Mouse (Mus musculus) megakaryocyte, embryonic 14.5 days (primary cell): ENCODE measurements at regions not wholly inside any gene's neighbourhood (a gene's known extent, or its start where the extent isn't known, plus 50 kb on each side); places are given as distances from the start of the nearest gene placed in this dataset.

ENCODE experiments used
- FLI1 ChIP-seq: IDR thresholded peaks from 2 replicates; pipeline ENCODE4 v1.6.1; 2012; ENCODE audit warnings: low read length, inconsistent platforms, mixed read lengths
- GATA1 ChIP-seq: IDR thresholded peaks from 3 replicates; pipeline ENCODE4 v1.6.1; 2012; ENCODE audit warnings: mixed read lengths, low read length, inconsistent platforms, borderline replicate concordance

DNA sequence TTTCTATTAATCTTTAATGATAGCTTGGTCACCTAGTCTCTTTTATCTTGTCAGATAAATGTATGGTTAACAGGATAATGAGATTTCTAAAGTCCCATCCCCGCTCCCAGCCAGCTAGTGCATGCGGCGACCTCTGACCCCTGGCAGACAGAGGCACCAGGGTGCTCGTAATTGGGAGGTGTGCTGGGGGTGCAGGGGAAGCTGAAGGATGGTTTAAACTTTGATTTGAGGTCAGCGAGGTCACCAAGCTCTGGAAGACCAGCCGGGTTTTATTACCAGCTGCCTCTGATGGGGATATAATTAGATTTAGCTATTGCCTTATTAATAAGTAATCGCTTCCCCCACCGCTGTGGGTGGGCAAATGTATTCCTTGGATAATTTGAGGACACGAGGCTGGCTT is 276.5 kb downstream of the Uaca start:
- TF ChIP-seq GATA1 (no peak), FLI1 (no peak)
